Mouse (Mus musculus): Measurements from ENCODE around the gene Syn3. TPM values are rescaled to one million over a fixed set of nuclear protein-coding genes. Genes with fewer than 3 reads are reported as not detected.

The Syn3 gene
- total RNA-seq, 2 experiments from 2014 or later = 0.26 to 0.47 TPM

DNA sequence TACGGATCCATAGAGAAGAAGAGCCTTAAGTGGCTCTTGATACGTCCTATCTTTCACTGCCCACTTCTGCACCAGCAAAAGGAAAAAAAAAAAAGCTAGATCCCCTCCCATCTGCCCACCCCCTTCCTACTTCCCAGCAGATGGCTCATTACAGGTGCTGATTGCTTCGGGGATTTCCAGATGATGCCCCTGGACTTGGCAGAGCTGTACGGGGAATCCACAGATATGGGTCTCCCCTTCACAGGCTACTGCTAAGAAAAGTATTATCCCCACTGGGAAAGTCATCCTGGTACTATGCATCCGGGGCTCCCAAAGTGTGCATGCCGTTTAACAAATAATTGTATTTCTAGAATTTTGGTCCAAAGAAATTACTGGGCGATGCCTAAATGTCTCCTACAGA is 181.1 kb downstream of the Syn3 start:
- no peak for DNase-seq (ENCODE audit: low spot score in 2 of 2)

- DNase-seq (ENCODE audit: low spot score in 2 of 2) = no peak
Measured at GRCm38 (mm10) chr10:86315513-86315912, 183.2 kb downstream of the Syn3 start.

- no peak for DNase-seq (ENCODE audit: low spot score in 2 of 2)
Measured at GRCm38 (mm10) chr10:86313448-86313847, 185.2 kb downstream of the Syn3 start.

- DNase-seq (ENCODE audit: low spot score in 2 of 2) = no peak
Measured at GRCm38 (mm10) chr10:86312976-86313375, 185.7 kb downstream of the Syn3 start.

GRCm38 (mm10) chr10:86310527-86310926 is 188.2 kb downstream of the Syn3 start:
- DNase-seq (ENCODE audit: low spot score in 2 of 2) = no peak

- no peak for DNase-seq (ENCODE audit: low spot score in 2 of 2)
Measured at GRCm38 (mm10) chr10:86307235-86307634, 191.5 kb downstream of the Syn3 start.

GRCm38 (mm10) chr10:86304583-86304982 is 194.1 kb downstream of the Syn3 start:
- DNase-seq (ENCODE audit: low spot score in 2 of 2) = no peak

DNA sequence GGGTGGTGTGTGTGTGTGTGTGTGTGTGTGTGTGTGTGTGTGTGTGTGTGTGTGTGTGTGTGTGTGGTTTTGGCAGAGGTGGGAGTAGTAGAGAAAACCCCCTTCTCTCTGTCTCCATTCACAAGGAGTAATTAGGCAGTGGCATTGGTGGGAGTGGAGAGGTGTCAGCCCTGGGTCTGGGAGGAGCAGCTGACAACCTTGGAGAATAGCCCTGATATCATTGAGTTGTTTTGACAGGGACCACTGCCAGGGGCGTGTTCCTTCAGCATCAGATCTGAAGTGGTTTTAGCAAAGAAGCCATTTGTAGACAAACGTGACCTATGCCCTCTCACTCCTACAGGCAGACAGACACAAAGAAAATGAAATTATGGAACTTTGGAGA is 195.2 kb downstream of the Syn3 start:
- no peak for DNase-seq (ENCODE audit: low spot score in 2 of 2)

GRCm38 (mm10) chr10:86302761-86303494 is 195.8 kb downstream of the Syn3 start:
- DNase-seq (ENCODE audit: low spot score in 2 of 2) = peak; percentile 42 to 74

DNA sequence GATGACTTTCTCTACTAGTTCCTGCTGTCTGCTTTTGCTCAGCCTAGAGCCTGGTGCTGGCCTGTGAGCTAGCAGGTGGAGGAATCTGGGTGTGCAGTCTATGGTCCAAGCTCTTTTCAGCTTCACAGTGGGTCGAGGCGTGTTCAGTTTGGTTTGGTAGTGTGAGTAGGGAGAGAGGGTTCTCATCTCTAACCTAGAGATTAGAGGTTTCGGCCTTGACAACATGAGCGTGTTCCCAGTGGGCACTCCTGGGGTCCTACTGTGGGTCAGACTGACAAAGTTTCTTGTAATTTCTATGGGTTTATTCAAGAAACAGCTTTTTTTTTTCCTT is 196.4 kb downstream of the Syn3 start:
- DNase-seq (ENCODE audit: low spot score in 2 of 2) = no peak

GRCm38 (mm10) chr10:86301593-86302317 is 196.9 kb downstream of the Syn3 start:
- no peak for DNase-seq (ENCODE audit: low spot score in 2 of 2)

- DNase-seq (ENCODE audit: low spot score in 2 of 2) = no peak
Measured at GRCm38 (mm10) chr10:86301117-86301490, 197.6 kb downstream of the Syn3 start.

DNA sequence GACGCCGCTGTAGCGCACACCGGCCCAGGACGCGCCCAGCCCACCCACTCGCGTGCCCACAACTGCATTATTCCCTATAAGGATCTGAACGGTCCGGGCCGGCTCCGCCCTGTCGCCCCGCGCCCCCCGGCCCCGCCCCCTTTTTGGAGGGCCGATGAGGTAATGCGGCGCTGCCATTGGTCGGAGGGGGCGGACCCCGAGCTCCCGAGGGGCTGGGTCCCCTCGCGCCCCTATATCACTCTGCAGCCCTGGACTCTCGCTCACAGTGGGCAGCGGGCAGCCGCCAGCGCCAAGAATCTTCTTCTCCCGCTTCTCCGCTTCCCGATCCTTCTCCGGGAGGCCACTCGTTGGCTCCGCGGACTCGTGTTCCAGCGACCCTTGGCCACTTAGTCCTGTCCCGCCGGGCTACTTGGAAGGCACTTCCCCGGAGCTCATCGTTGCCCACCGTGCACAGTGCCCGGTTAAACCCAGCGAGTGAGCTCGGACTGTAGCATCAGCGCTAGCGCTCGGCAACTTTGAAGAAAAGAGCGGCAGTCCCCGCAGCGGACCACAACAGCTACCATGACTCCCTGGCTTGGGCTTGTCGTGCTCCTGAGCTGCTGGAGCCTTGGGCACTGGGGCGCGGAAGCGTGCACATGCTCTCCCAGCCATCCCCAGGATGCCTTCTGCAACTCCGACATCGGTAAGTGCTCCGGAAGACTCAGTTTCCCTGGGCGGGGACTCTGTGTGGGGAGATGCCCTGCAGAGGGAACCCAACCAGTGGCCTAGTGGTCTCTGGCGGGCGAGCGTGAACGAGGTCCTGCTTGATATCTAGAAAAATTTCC is 198.2 kb downstream of the Syn3 start, which contains the start of gene Timp3:
Timp3 (plus strand) TSS at position 80 of the 824 bp plus-strand sequence.
- peak; percentile 56 to 76 for DNase-seq (ENCODE audit: low spot score in 2 of 2)

GRCm38 (mm10) chr10:86299795-86300194 is 198.9 kb downstream of the Syn3 start:
- no peak for DNase-seq (ENCODE audit: low spot score in 2 of 2)

GRCm38 (mm10) chr10:86298326-86298725 is 200.4 kb downstream of the Syn3 start:
- no peak for DNase-seq (ENCODE audit: low spot score in 2 of 2)

DNA sequence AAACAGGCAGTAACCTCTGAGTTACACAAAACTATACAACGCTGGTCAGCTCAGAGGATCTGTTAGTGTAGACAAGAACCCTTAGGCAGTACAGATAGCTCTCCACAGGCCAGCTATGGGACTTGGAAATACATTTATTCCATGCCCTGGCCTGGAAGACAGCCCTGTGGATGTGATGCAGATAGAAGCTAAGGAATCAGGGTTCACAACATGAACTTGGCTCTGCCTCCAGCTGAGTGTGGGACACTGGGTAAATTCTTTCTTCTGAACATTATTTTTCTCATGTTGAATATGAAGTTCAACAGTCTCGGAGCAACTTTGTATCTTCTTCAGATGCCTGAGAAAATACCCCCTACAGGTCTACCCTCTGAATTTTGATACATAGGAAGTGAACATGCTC is 201.4 kb downstream of the Syn3 start:
- DNase-seq (ENCODE audit: low spot score in 2 of 2) = no peak

- peak; percentile 61 to 77 for DNase-seq (ENCODE audit: low spot score in 2 of 2)
Measured at GRCm38 (mm10) chr10:86296111-86296510, 202.6 kb downstream of the Syn3 start.

- no peak for DNase-seq (ENCODE audit: low spot score in 2 of 2)
Measured at GRCm38 (mm10) chr10:86295454-86296098, 203.1 kb downstream of the Syn3 start.

- no peak for DNase-seq (ENCODE audit: low spot score in 2 of 2)
Measured at GRCm38 (mm10) chr10:86294599-86295365, 203.9 kb downstream of the Syn3 start.

DNA sequence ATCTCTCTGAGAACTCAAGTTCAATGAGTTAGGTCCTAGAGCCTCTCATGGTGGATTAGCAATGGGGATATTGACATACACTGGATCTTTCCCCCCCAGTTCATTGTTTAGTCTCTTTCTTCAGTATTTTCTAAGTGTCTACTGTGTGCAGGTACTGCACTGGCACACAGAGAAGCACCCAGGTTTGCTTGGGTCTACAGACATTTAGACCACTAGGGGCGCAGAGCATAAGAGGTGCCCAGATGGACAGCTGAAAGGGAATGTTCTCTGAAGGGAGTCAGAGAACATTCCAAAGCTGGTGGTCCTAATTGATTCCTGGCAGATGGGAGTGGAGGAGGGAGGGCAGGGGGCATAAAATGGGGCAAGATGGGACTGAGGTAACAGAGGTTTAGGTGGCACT is 204.8 kb downstream of the Syn3 start:
- no peak for DNase-seq (ENCODE audit: low spot score in 2 of 2)
